Mouse (Mus musculus) MEL (cell line): ENCODE results near the gene Vps13c. TPM values are rescaled to one million over a fixed set of nuclear protein-coding genes. Genes with fewer than 3 reads are reported as not detected.
A peak's percentile ranks its signal among the peaks of the same experiment; 100 is the strongest.

Experiments
- DNase-seq: peaks from one replicate; pipeline ENCODE4 v3.0.0; 2011; ENCODE audit warnings: low read depth, low spot score
- H3K27ac ChIP-seq: 2 replicates; pipeline ENCODE4 v1.5.1; 2012; ENCODE audit warnings: low read depth, mild to moderate bottlenecking, control low read depth, low read length, moderate library complexity; ENCODE audit not compliant: control insufficient read depth
- H3K27me3 ChIP-seq, 2 experiments: fragments of 150-350 bp in 1 of 2; sonication (generic) in 1 of 2; 2 replicates each; pipeline ENCODE4 v1.6.1; 2012; ENCODE audit warnings: low read length in 2 of 2, mild to moderate bottlenecking in 2 of 2, improper control_type of control experiment in 1 of 2, moderate library complexity in 1 of 2; ENCODE audit not compliant: insufficient read depth in 2 of 2, control insufficient read depth in 1 of 2
- H3K36me3 ChIP-seq, 2 experiments: 2 replicates each; pipeline ENCODE4 v1.6.1; 2012 to 2014; ENCODE audit warnings: low read length in 2 of 2, improper control_type of control experiment in 1 of 2, inconsistent platforms in 1 of 2, mild to moderate bottlenecking in 1 of 2; ENCODE audit not compliant: insufficient read depth in 2 of 2, control insufficient read depth in 1 of 2
- H3K4me1 ChIP-seq, 2 experiments: fragments of 150-350 bp in 1 of 2; sonication (generic) in 1 of 2; 2 replicates each; pipeline ENCODE4 v1.6.1; 2012; ENCODE audit warnings: low read length in 2 of 2, improper control_type of control experiment in 1 of 2, mild to moderate bottlenecking in 1 of 2; ENCODE audit not compliant: insufficient read depth in 2 of 2, control insufficient read depth in 1 of 2
- H3K4me3 ChIP-seq, 2 experiments: fragments of 150-350 bp in 1 of 2; sonication (generic) in 1 of 2; 2 replicates each; pipeline ENCODE4 v1.5.1; 2012; ENCODE audit warnings: low read depth in 2 of 2, low read length in 2 of 2, mild to moderate bottlenecking in 2 of 2, moderate library complexity in 2 of 2, control low read depth in 1 of 2, improper control_type of control experiment in 1 of 2; ENCODE audit not compliant: control insufficient read depth in 1 of 2, insufficient read depth in 1 of 2
- H3K79me2 ChIP-seq: 2 replicates; pipeline ENCODE4 v1.6.1; 2012; ENCODE audit warnings: mild to moderate bottlenecking, low read length, moderate library complexity; ENCODE audit not compliant: control insufficient read depth, poor library complexity, insufficient read depth
- H3K9ac ChIP-seq: 2 replicates; pipeline ENCODE4 v1.6.1; 2012; ENCODE audit warnings: low read depth, mild to moderate bottlenecking, control low read depth, low read length, moderate library complexity; ENCODE audit not compliant: control insufficient read depth, poor library complexity, severe bottlenecking
- H3K9me3 ChIP-seq: fragments of 150-350 bp; sonication (generic); replicated peaks from 2 replicates; pipeline ENCODE4 v1.6.1; 2012; ENCODE audit warnings: mild to moderate bottlenecking, low read length, improper control_type of control experiment, moderate library complexity; ENCODE audit not compliant: insufficient read depth
- CTCF ChIP-seq, 3 experiments: IDR thresholded peaks in 2 of 3; conservative IDR thresholded peaks in 1 of 3; 2 replicates each; pipeline ENCODE4 v1.5.1; 2011 to 2012; ENCODE audit warnings: low read length in 3 of 3, low read depth in 2 of 3, mild to moderate bottlenecking in 2 of 3, improper control_type of control experiment in 1 of 3, inconsistent platforms in 1 of 3, mixed read lengths in 1 of 3, moderate library complexity in 1 of 3; ENCODE audit not compliant: control insufficient read depth in 1 of 3, insufficient read depth in 1 of 3, poor library complexity in 1 of 3, severe bottlenecking in 1 of 3
- ETS1 ChIP-seq: IDR thresholded peaks from 2 replicates; pipeline ENCODE4 v1.6.1; 2012; ENCODE audit warnings: low read depth, mild to moderate bottlenecking, inconsistent platforms, low read length, improper control_type of control experiment, moderate library complexity
- MAZ ChIP-seq: IDR thresholded peaks from 2 replicates; pipeline ENCODE4 v1.6.1; 2012; ENCODE audit warnings: low read depth, mild to moderate bottlenecking, inconsistent platforms, low read length, improper control_type of control experiment
- MEF2A ChIP-seq: IDR thresholded peaks from 2 replicates; pipeline ENCODE4 v1.6.1; 2014; ENCODE audit warnings: low read depth, mild to moderate bottlenecking, inconsistent platforms, low read length, improper control_type of control experiment; ENCODE audit not compliant: poor library complexity, insufficient replicate concordance, severe bottlenecking; ENCODE audit errors: extremely low read depth
- MXI1 ChIP-seq: IDR thresholded peaks from 2 replicates; pipeline ENCODE4 v1.6.1; 2011; ENCODE audit warnings: mild to moderate bottlenecking, low read depth, low read length, improper control_type of control experiment
- MYB ChIP-seq: IDR thresholded peaks from 2 replicates; pipeline ENCODE4 v1.6.1; 2011; ENCODE audit warnings: mild to moderate bottlenecking, low read depth, low read length, improper control_type of control experiment
- NELFE ChIP-seq: IDR thresholded peaks from 2 replicates; pipeline ENCODE4 v1.6.1; 2011; ENCODE audit warnings: low read depth, low read length, improper control_type of control experiment
- POLR2A ChIP-seq, 2 experiments: IDR thresholded peaks; 2 replicates each; pipeline ENCODE4 v1.6.1; 2011 to 2012; ENCODE audit warnings: low read length in 2 of 2, mild to moderate bottlenecking in 2 of 2, control low read depth in 1 of 2, improper control_type of control experiment in 1 of 2, low read depth in 1 of 2, moderate library complexity in 1 of 2; ENCODE audit not compliant: control insufficient read depth in 1 of 2, insufficient read depth in 1 of 2, poor library complexity in 1 of 2
- SIN3A ChIP-seq: IDR thresholded peaks from 2 replicates; pipeline ENCODE4 v1.6.1; 2012; ENCODE audit warnings: low read length, improper control_type of control experiment, inconsistent platforms
- TAL1 ChIP-seq: IDR thresholded peaks from 2 replicates; pipeline ENCODE4 v1.6.1; 2012; ENCODE audit warnings: mild to moderate bottlenecking, inconsistent platforms, low read length, moderate library complexity, mixed read lengths
- TCF12 ChIP-seq: IDR thresholded peaks from 2 replicates; pipeline ENCODE4 v1.6.1; 2014; ENCODE audit warnings: low read depth, mild to moderate bottlenecking, inconsistent platforms, low read length, improper control_type of control experiment, moderate library complexity
- USF1 ChIP-seq: IDR thresholded peaks from 2 replicates; pipeline ENCODE4 v1.6.1; 2014; ENCODE audit warnings: low read depth, mild to moderate bottlenecking, inconsistent platforms, low read length, improper control_type of control experiment, moderate library complexity
- ZC3H11A ChIP-seq: IDR thresholded peaks from 2 replicates; pipeline ENCODE4 v1.6.1; 2012; ENCODE audit warnings: low read depth, mild to moderate bottlenecking, inconsistent platforms, low read length, improper control_type of control experiment
- ZMIZ1 ChIP-seq: IDR thresholded peaks from 2 replicates; pipeline ENCODE4 v1.6.1; 2012; ENCODE audit warnings: low read depth, mild to moderate bottlenecking, inconsistent platforms, low read length, improper control_type of control experiment, moderate library complexity
- polyA plus RNA-seq, 2 experiments: library from polyadenylated mRNA; stranded (reverse) in 1 of 2; unstranded in 1 of 2; fragments of >175 nt in 1 of 2; fragments of >200 nt in 1 of 2; gene quantifications; 2 replicates each; pipeline versions ENCODE4 v1.2.1 to v1.2.4; 2012; ENCODE audit warnings: low replicate concordance in 2 of 2, low read depth in 1 of 2; ENCODE audit not compliant: insufficient read length in 2 of 2, insufficient read depth in 1 of 2, missing spikeins in 1 of 2
- total RNA-seq: library from RNA; depleted of rRNA; stranded (reverse); fragments of 300-350 nt; gene quantifications from 2 replicates; pipeline ENCODE4 v1.2.3, GENCODE M21; 2012

Gene Vps13c
- total and polyA plus RNA-seq, 3 experiments, result 14.6 to 28.3 TPM; not detected in 1

DNA sequence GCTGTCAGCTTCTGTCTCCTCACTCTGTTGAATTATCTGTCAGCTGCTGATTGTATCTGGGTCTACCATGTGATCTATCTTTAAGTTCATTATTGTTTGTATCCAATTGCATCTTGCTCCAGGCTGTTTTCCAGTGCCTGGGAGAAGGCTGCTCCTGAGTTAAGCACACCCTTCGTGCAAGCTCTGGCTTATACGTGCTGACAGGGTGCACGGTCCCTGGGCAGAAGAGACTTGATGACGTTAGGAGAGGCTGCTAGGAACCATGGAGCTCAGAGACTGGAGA is 21.6 kb upstream of the Vps13c start:
- no peaks in the 10 kb centered on the region for H3K9me3 ChIP-seq
- no peaks in the 10 kb centered on the region for H3K36me3 ChIP-seq
- no peak overlapping the region for H3K4me3 ChIP-seq
- no peaks in the 10 kb centered on the region for H3K4me1 ChIP-seq
- H3K9ac ChIP-seq, result no peak overlapping the region
- TF ChIP-seq SIN3A, result no peak
- no peak for TF ChIP-seq ZC3H11A
- no peak for TF ChIP-seq MAZ
- TF ChIP-seq MEF2A, result no peak
- TF ChIP-seq TCF12, result no peak
- no peak for TF ChIP-seq ETS1
- TF ChIP-seq ZMIZ1, result no peak
- no peak for DNase-seq
- H3K27ac ChIP-seq, result no peak overlapping the region
- H3K27me3 ChIP-seq, result no peaks in the 10 kb centered on the region
- no peaks in the 10 kb centered on the region for H3K79me2 ChIP-seq

DNA sequence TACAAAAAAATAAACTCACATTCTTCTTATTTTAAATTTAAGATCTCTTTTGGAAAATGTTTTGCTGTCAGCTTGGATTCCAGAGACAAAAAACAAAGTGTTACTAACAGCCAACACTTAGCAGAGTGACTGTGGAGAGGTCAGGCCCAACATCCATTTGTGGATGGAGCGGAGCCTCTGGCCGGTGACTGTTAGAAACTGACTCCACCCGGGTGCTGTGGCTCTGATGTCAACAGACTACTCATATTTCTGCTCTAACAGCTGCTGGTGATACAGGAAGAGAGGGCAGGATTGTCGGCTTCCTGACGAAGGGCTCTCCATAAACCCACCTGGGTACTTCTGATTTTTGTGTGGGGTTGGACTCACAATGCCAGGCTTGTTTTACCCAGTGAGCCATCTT is 17.1 kb upstream of the Vps13c start:
- no peak overlapping the region for H3K4me3 ChIP-seq
- H3K4me1 ChIP-seq, result no peaks in the 10 kb centered on the region
- DNase-seq, result no peak
- no peaks in the 10 kb centered on the region for H3K27me3 ChIP-seq
- no peaks in the 10 kb centered on the region for H3K36me3 ChIP-seq
- H3K79me2 ChIP-seq, result no peaks in the 10 kb centered on the region
- no peak overlapping the region for H3K27ac ChIP-seq
- H3K9me3 ChIP-seq, result no peaks in the 10 kb centered on the region
- no peak overlapping the region for H3K9ac ChIP-seq
- TF ChIP-seq MYB, result no peak

DNA sequence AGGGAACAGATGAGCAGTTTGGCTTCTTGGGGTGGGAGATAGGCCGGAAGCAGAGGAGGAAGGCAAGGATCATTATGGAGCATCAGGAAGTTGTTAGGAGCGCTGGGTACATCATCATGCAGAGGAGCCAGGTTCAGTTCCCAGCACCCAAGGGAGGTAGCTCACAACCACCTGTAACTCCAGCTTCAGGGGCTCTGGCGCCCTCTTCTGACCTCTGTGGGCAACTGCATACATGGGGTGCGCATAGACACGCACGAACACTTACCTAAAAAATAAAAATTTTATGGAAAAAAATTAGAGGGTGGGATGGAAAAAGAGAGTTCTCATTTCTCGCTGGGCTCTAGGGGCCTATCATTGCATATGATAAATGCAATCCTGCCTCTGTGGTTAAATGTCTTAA is 14.7 kb upstream of the Vps13c start:
- Histone ChIP-seq H3K27me3 (no peaks in the 10 kb centered on the region), H3K36me3 (no peaks in the 10 kb centered on the region), H3K4me1 (no peaks in the 10 kb centered on the region), H3K27ac (no peak overlapping the region), H3K9ac (no peak overlapping the region), H3K79me2 (no peaks in the 10 kb centered on the region), H3K4me3 (no peak overlapping the region), H3K9me3 (no peaks in the 10 kb centered on the region)
- no peak for DNase-seq
- no peak for TF ChIP-seq TAL1
- TF ChIP-seq USF1, result no peak
- no peak for TF ChIP-seq NELFE
- TF ChIP-seq MXI1, result no peak
- TF ChIP-seq CTCF (IDR thresholded peaks at IDR 0.05 in 2 of 3, conservative IDR thresholded peaks at IDR 0.05 in 1 of 3; ENCODE audit: control insufficient read depth in 1 of 3, insufficient read depth in 1 of 3, low read depth in 2 of 3, low read length in 3 of 3, poor library complexity in 1 of 3, severe bottlenecking in 1 of 3), result peak in 2 of 3 experiments; percentile 17 to 25; a peak in 2 of 6 replicates
- no peak for TF ChIP-seq SIN3A
- TF ChIP-seq POLR2A (IDR thresholded peaks at IDR 0.05; ENCODE audit: control insufficient read depth in 1 of 2, insufficient read depth in 1 of 2, low read depth in 1 of 2, low read length in 2 of 2, poor library complexity in 1 of 2), result no peak
